In the genomic region with DNA sequence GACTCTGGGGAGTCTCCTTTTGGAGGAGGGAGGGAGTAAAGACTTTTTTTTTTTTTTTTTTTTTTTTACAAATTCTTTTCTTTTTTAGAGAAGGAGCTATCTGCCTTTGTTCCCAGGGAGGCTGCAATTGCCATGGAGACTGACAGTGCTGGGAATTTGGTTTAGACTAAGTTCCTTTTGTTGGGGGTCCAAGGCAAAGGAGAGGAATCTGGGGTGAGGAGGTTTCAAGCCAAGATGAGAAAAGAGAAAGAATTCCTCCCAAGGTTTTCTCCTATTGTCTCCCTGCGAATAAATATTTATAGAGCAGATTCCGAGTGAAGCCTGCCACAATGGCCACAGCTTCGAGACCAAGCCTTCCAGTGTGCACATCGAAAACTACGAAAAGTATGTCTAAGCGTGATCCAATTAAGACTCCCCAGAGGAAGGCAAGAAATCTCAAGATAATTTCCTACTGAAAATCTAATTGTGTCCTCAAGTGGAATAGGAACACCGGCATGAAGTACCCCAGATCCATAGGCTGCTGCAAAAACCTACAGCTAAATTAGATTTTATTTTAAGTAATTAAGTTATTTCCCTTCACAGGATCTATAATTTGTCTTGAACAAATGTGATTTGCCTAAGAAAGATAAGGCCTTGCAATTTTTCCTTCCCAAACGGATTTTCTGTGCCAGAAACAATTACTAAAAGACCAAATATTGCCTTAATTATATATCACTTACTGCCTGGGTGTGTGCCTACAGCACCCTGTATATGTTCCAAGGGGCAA, we compare ENCODE assay signal across 14 mouse cellular contexts. TPM values are rescaled to one million over a fixed set of nuclear protein-coding genes. Genes with fewer than 3 reads are reported as not detected.
DNase-seq lines count a peak whose midpoint lies in the region; ATAC-seq and TF ChIP-seq lines count a peak whose summit lies in the region.
"Had no signal": no experiment of that assay in that cellular context is flagged by ENCODE, and none has a peak within 500 bp of the region (broad histone marks: within the 10 kb centered on the region; RNA-seq: fewer than 3 reads in every experiment).

No protein-coding gene starts in this region.

- ATAC-seq in forebrain, embryonic 11.5 days (replicated peaks; ENCODE audit: low FRiP score): peak; percentile 63
- ATAC-seq in hindbrain, embryonic 14.5 days (ENCODE audit: low FRiP score): peak; percentile 57
- 0 out of 2 replicates have a peak, but pooled peaks have one; percentile 10 for ATAC-seq in midbrain, postnatal 0 days (ENCODE audit: low FRiP score)

- peaks cover 7% of the 10 kb centered on the region; the same call in 1 of the 2 replicates for H3K36me3 ChIP-seq in forebrain, embryonic 11.5 days (ENCODE audit: control insufficient read depth, insufficient read depth, low read length)
- no peaks in the 10 kb centered on the region for H3K36me3 ChIP-seq in hindbrain, embryonic 14.5 days (replicated peaks; ENCODE audit: control insufficient read depth, insufficient read depth)
- no peaks in the 10 kb centered on the region for H3K36me3 ChIP-seq in midbrain, postnatal 0 days (ENCODE audit: insufficient read depth, low read length)
- H3K36me3 ChIP-seq: liver, embryonic 15.5 days; stomach, embryonic 15.5 days had no signal

- no peaks in the 10 kb centered on the region for H3K9me3 ChIP-seq in forebrain, embryonic 11.5 days (ENCODE audit: control insufficient read depth, low read length)
- no peaks in the 10 kb centered on the region for H3K9me3 ChIP-seq in hindbrain, embryonic 14.5 days (ENCODE audit: control insufficient read depth, low read length)
- H3K9me3 ChIP-seq in midbrain, postnatal 0 days (ENCODE audit: low read length): no peaks in the 10 kb centered on the region
- H3K9me3 ChIP-seq: liver, embryonic 15.5 days; stomach, embryonic 15.5 days had no signal

- 9% methylated on average over 8 of the region's 8 CpGs for WGBS in forebrain, embryonic 11.5 days
- WGBS in hindbrain, embryonic 14.5 days: 13% methylated on average over 8 of the region's 8 CpGs
- 25% methylated on average over 8 of the region's 8 CpGs for WGBS in midbrain, postnatal 0 days

- no peak overlapping the region for H3K4me3 ChIP-seq in forebrain, embryonic 11.5 days (ENCODE audit: low read depth, low read length)
- H3K4me3 ChIP-seq in hindbrain, embryonic 14.5 days (replicated peaks; ENCODE audit: low read length): no peak overlapping the region
- no peak overlapping the region for H3K4me3 ChIP-seq in midbrain, postnatal 0 days (ENCODE audit: low read depth, low read length)
- H3K4me3 ChIP-seq: liver, embryonic 15.5 days; stomach, embryonic 15.5 days had no signal

- H3K27me3 ChIP-seq in forebrain, embryonic 11.5 days (ENCODE audit: control insufficient read depth, insufficient read depth, low read length): no peaks in the 10 kb centered on the region
- H3K27me3 ChIP-seq in hindbrain, embryonic 14.5 days (ENCODE audit: control insufficient read depth, insufficient read depth, low read length): no peaks in the 10 kb centered on the region; the same call in 1 of the 2 replicates
- H3K27me3 ChIP-seq in midbrain, postnatal 0 days (ENCODE audit: insufficient read depth, low read length): no peaks in the 10 kb centered on the region
- H3K27me3 ChIP-seq: stomach, embryonic 15.5 days had no signal

- H3K27ac ChIP-seq in forebrain, embryonic 11.5 days (ENCODE audit: low read depth, low read length): peak overlapping the region; percentile 42; the same call in 1 of the 2 replicates
- peak overlapping the region; percentile 49 for H3K27ac ChIP-seq in hindbrain, embryonic 14.5 days
- H3K27ac ChIP-seq in midbrain, postnatal 0 days (ENCODE audit: low read depth, low read length): no peak overlapping the region
- H3K27ac ChIP-seq: liver, embryonic 15.5 days; stomach, embryonic 15.5 days had no signal

- no peak for TF ChIP-seq CTCF in midbrain, postnatal 0 days (IDR thresholded peaks at IDR 0.05)

- peak; percentile 38 for DNase-seq in R1 (ENCODE audit: low read depth, low spot score)
- no peak for DNase-seq in forebrain, embryonic 11.5 days (ENCODE audit: low spot score)
- DNase-seq in hindbrain, embryonic 14.5 days (ENCODE audit: low spot score): no peak
- DNase-seq in midbrain, postnatal 0 days (ENCODE audit: low spot score): no peak
- DNase-seq in thymus, postnatal 25 days: no peak
- no peak for DNase-seq in cerebellum, adult 9-10 months
- no peak for DNase-seq in layer of hippocampus, postnatal 36 days
- DNase-seq: adrenal gland, adult 8-10 months; cerebellum, postnatal 36 days; heart, postnatal 36 days; kidney, adult 2 months; thymus, postnatal 36 days had no signal

- H3K4me2 ChIP-seq in forebrain, embryonic 11.5 days (ENCODE audit: low read depth, low read length, severe bottlenecking): peak overlapping the region; percentile 15; the same call in 1 of the 2 replicates
- peak overlapping the region; percentile 93 for H3K4me2 ChIP-seq in hindbrain, embryonic 14.5 days (replicated peaks)
- no peak overlapping the region for H3K4me2 ChIP-seq in midbrain, postnatal 0 days (ENCODE audit: low read depth, low read length, poor library complexity, severe bottlenecking)
- H3K4me2 ChIP-seq: liver, embryonic 15.5 days; stomach, embryonic 15.5 days had no signal

- H3K4me1 ChIP-seq in forebrain, embryonic 11.5 days (replicated peaks; ENCODE audit: control insufficient read depth, insufficient read depth, low read length): peaks cover 13% of the 10 kb centered on the region; the same call in 1 of the 2 replicates
- peaks cover 23% of the 10 kb centered on the region for H3K4me1 ChIP-seq in hindbrain, embryonic 14.5 days (replicated peaks; ENCODE audit: control insufficient read depth, insufficient read depth, low read length)
- H3K4me1 ChIP-seq in midbrain, postnatal 0 days (ENCODE audit: insufficient read depth, low read length): no peaks in the 10 kb centered on the region

- no peak overlapping the region for H3K9ac ChIP-seq in forebrain, embryonic 11.5 days (ENCODE audit: low read length)
- H3K9ac ChIP-seq in hindbrain, embryonic 14.5 days: peak overlapping the region; percentile 20; the same call in 1 of the 2 replicates
- H3K9ac ChIP-seq in midbrain, postnatal 0 days (replicated peaks; ENCODE audit: low read length, poor library complexity, severe bottlenecking): no peak overlapping the region
- H3K9ac ChIP-seq: liver, embryonic 15.5 days; stomach, embryonic 15.5 days had no signal

RNA-seq across cellular contexts. Expression of a gene that starts 5.7 kb away (rescaled TPM):
- polyA plus RNA-seq in forebrain, embryonic 11.5 days (2014; fragmentation: Nextera tagmentation; extraction: Ambion mirVana): 9.0 and 10.0 TPM in 2 replicates
- polyA plus RNA-seq in hindbrain, embryonic 14.5 days (2014; fragmentation: Nextera tagmentation; extraction: Ambion mirVana): 8.6 and 10.7 TPM in 2 replicates
- total RNA-seq in midbrain, postnatal 0 days (2014; rRNA removed): 19.3 and 28.5 TPM in 2 replicates
- polyA plus RNA-seq in midbrain, postnatal 0 days (2015; fragmentation: Nextera tagmentation; extraction: Ambion mirVana): 1.5 and 1.7 TPM in 2 replicates
- total RNA-seq in layer of hippocampus, postnatal 36 days (2021): 1 to 10 TPM; 5.9 to 6.1 TPM

Comparison
In these comparisons a context has a peak if more than half of its experiments do, and no peak if none do; other contexts are left out.
1. ATAC-seq: peak in every context shown above with its lines; median percentile 63 in forebrain, embryonic 11.5 days; 57 in hindbrain, embryonic 14.5 days; 10 in midbrain, postnatal 0 days.